Mouse (Mus musculus) left cerebral cortex, postnatal 4 days (tissue): ENCODE data around the gene BC030867. TPM values are rescaled to one million over a fixed set of nuclear protein-coding genes. Genes with fewer than 3 reads are reported as not detected.
"Not testable (repeated sequence)": the region's sequence is repeated elsewhere in the genome, so short reads cannot be mapped to it uniquely, and the experiment has no call there.

ENCODE experiments used
- DNase-seq: peaks from one replicate; pipeline ENCODE4 v3.0.0-alpha.2; 2022
- intact Hi-C: fragments of 180-260 bp; cut with DNase I; formaldehyde crosslinking; loops from one replicate; pipeline ENCODE4 v1.15.1; 2025
- total RNA-seq, 2 experiments: library from RNA; stranded (reverse); gene quantifications; 2 replicates each; pipeline ENCODE4 v1.2.3; 2021

BC030867 gene
- total RNA-seq, 2 experiments from 2014 or later: 1.4 to 1.6 TPM

DNA sequence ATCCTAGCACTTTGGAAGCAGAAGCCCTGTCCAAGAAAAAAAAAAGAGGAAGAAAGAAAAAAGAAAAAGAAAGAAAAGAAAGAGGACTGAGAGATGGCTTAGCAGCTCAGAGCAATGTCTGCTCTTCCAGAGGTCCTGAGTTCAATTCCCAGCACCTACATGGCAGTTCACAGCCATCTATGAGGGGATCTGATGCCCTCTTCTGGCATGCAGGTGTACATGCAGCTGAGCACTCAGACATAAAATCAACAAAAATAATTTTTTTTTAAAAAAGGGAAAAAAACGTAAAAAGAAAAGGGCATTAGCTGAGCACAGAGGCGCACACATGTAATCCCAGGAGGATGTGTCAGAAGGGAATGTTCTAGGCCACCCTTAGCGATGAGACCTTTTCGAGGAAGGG is 1.8 kb upstream of the BC030867 start:
- no peak for DNase-seq
- intact Hi-C loops: no loop called here

DNA sequence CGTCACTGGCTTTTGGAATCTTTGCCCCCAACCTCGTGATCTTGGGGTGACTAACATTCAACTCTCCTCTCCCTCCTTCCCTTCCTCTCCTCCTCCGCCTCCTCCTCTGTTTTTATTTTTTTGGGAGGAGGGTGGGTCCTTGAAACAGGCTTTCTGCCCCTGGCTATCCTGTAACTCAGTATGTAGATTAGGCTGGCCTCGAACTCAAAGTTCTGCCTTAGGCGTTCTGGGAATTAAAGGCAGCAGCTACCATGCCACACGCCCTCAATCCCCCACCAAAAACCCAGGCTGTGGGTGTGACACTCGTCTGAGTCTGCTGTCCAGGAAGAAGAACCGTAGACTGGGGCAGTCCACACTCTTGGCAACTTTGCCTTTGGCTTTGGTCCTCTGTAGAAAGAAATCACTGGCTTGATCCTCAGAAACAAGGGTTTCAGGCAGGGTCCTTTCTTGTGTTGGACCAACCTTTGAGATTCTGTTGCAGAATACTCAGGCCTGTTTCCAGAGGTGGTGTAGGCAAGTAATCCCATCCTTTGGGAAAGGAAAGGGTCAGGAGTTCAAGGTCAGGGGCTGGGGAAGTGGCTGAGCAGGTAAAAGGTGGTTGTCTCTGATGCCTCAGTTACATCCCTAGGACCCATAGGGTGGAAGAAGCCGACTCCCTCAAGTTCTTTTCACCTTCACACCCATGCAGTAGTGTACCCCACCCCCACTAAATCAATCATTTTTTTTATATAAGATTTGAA is 839 bp downstream of the BC030867 start:
- DNase-seq: no peak
- intact Hi-C loops: no loop called here

DNA sequence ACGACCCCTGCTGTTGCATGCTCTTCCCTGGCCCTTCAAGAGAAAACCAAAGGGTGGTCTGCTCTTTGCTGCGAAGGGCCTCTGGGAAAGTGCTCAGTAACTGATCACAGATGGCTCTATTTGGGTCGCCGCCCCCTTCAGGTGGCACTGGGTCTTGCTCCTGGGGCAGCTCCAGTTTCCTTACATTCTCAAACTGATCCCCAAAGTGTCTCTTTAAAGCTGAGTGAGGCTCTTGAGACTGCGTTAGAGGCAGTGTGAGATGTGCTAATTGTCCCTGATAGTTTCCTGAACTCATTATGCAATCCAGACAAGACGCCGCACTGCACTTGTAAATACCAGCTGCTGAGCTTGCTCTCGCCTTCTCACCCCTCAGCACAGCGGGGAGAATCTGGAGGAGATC is 8.8 kb downstream of the BC030867 start:
- intact Hi-C loops: no loop called here
- peak; percentile 35 for DNase-seq

DNA sequence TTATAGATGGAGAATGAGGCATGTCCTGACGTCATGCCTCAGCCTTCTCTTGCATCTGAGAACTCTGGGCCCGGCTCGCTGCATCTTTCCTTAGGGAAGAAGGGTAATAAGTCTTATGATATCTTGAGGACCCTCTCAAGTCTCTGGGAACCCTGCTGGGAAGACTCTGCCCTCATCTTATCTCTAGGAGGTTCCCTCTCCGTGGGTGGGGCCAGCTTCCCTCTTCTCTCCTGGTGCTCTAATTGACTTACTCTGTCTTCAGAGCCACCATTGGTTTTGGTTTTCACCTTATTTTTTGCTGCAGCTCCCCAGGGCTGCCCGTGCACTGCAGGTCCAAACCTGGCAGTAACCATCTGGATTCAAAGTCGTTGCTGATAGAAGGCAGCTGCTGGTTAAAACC is 9.4 kb downstream of the BC030867 start:
- no peak for DNase-seq
- intact Hi-C loops: no loop called here

DNA sequence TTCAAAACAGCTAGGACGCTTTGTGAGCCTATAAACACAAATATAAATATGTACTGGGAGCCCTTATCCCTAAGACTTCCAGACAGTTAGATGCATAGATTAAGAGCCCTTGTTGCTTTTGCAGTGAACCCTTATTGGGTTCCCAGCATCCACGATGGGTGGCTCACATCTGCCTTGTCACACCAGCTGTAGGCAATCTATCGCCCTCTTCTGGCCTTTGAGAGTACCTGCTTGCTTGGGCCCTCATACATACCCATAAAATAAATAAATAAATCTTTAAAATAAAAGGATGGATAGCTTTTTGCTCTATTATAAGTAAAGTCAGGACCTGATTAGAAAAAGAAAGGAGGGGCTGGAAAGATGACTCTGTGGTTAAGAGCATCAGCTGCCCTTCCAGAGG is 9.8 kb downstream of the BC030867 start:
- intact Hi-C loops: no loop called here
- no peak for DNase-seq

DNA sequence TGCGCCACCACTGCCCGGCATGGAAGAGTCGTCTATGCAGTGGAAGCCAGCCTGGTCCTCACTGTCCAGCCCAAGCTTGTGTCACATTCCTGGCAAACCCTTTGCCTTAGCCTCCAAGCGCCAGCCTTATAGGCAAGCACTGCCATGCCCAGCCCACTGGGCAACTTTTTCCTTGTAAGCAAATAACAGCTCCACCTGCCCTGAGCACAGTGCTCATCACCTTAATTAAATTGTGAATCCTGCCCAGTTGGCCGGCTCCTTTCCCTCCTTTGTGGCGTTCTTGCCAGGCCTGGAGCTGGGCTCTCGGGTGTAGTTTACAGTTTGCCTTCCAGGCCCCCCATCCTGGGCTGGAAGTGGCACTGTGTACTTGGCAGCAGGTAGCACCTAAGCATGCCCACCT is 14.5 kb downstream of the BC030867 start:
- DNase-seq: no peak
- intact Hi-C loops: no loop called here

DNA sequence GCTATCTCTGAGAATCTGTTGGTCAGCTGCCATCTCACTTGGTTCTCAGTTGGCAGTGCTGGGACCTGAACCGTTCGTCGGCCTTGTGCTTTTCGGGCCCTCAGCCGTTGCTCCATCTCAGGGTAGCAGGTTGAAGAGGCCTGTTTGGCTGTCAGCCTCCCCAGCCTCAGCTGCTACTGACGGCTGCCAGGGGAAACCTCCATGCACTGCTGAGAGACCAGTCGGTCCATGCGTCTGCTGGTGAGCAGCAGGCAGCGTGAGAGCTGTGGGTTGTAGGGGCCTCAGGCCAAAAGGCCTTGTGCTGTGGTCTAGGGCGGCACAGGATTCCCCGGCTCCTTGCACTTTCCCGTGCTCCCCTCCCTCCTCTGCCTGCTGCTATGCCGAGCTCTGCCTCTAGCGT is 17.1 kb downstream of the BC030867 start:
- DNase-seq: peak; percentile 84
- intact Hi-C loops: no loop called here

DNA sequence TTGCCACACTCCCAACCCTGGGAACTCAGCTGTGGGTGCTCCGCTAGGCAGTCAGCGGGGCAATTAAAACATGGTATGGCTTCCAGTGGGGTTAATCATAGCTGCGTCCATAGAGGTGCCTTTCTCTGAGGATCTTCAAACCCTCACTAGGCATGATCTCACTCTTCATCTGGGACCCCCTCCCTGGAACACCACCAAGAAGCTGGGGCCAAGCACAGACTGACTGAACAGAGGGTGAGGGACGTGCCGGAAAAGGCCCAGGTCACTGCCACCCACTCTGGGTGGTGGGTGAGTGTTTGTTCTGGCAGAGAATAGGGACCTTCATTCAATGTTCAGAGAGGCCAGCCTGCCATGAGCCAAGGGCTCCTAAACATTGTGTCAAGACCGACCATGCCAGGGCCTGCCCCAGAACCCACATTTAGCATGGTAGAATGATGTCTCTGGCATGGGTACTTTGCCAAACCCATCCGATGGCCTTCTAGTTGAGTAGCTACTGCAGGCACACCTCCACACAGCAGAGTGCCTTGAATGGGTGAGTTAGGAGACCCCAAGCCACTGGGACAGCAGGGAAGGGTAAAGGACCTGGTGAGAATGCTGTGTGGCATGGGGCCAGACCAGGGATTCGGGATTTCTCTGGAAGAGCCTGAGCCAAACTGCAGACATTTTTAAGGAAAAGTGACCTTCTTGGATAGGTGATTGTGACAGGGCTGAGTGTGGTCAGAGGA is 18.1 kb downstream of the BC030867 start:
- intact Hi-C loops: no loop called here
- DNase-seq: no peak

DNA sequence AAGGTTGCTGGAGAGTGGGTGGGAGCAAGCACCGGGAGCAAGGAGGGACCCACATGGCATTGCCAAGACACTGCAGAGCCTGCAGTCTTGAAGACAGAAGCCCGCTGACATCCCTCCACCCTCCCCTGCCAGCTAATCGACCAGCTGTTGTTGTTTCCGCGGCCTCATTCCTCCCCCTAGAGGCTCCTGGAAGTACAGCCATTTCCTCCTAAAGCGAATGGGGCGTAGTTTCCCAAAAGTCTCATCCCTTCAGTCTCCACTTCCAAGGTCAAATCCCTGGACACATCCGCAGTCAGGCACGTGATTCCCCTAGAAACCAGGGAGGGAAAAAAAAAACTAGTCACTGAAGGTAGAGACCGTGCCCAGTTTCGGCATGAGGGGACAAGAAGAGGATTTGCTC is 18.8 kb downstream of the BC030867 start:
- DNase-seq: peak; percentile 85
- intact Hi-C loops: no loop called here

DNA sequence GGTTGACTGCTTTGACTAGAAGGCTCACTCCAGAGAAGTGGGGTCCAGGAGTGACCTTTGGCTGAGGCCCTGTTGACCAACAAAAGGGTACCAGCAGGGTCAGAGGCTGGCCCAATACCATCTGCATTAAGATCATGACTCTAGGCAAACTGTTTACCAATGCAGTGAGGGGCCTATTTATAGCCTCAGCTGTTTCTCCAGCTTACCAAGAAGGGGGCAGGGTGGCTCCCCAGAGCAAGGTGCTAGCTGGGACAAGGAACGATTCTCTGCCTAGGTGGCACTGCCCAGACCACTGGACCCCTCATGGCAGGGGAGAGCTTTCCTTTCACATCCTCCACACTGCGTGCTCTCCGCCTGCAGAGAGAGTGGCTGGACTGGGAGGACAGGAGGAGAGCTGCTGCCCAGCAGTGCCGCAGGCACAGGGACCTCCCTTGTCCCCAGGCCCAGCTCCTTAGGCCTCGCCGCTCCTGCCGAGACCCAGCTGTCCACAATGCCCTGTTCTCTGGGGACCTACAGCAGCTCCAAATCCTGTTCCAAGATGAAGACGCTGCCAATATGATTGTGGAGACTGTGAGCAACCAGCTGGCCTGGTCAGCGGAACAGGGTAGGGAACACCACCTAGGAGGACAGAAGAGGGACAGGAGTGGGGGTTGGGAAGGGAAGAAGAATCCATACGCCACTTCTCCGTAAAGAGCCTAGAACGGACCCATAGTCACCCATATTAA is 20.0 kb downstream of the BC030867 start, which contains the start of gene Asb16:
Gene Asb16, plus strand, starts transcription at position 224 of the 725 bp plus-strand sequence.
- intact Hi-C loops: no loop called here
- DNase-seq: no peak

DNA sequence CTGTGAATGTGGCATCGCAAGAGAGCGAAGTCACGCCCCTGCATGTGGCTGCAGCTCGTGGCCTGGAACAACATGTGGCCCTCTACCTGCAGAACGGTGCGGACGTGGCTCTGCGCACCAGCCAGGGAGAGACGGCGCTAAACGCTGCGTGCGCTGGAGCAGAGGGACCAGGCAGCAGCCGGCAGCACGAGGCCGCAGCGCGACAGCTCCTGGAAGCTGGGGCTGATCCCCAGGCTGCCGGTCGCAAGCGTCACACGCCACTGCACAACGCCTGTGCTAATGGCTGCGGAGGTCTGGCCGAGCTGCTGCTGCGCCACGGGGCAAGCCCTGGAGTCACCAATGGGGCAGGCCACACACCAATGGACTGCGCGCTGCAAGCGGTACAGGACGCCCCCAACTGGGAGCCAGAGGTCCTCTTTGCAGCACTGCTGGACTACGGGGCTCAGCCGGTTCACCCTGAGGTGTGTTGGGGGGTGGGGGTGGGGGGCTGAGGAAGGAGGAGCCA is 27.8 kb downstream of the BC030867 start:
- DNase-seq: no peak
- intact Hi-C loops: no loop called here

DNA sequence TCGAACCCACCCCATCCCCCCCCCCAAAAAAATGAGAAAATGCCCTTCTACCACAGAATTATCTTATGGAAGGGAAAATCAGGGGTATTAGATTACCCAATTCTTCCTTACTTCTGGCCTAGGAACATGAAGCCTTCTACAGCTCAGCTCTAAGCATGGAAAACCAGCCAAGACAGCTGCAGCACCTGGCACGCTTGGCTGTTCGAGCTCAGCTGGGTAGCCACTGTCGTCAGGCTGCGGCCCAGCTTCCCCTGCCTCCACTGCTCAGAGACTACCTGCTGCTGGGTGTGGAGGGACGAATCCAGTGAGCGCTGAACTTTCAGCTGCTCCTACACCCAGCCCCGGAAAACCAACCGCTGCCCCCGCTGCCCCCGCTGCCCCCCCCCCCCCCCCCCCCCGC is 29.1 kb downstream of the BC030867 start:
- intact Hi-C loops: no loop called here
- DNase-seq: no peak

DNA sequence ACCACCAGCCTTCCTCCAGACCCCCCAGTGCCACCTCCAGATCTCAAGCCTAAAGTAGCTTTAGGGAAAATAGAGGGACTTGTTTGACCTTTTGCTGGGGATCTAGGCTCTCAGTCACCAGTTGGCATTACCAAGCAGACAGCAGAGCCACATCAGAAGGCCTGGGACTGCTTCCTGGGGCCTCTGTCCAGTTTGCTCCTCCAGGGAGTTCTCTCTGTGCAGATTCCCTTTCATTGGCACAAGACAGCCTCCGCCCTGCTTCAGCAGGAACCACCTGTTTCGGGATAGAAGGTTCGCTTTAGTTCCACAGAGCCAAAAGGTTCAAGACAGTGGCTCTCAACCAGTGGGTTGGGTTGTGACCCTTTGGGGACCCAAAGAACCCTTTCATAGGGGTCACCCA is 30.9 kb downstream of the BC030867 start:
- no peak for DNase-seq
- intact Hi-C loops: no loop called here

DNA sequence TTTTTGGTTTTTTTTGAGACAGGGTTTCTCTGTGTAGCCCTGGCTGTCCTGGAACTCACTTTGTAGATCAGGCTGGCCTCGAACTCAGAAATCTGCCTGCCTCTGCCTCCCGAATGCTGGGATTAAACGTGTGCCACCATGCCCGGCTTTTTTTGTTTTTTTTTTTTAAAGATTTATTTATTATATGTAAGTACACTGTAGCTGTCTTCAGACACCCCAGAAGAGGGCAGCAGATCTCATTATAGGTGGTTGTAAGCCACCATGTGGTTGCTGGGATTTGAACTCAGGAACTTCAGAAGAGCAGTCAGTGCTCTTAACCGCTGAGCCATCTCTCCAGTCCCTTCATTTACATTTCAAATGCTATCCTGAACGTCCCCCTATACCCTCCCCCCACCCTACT is 31.6 kb downstream of the BC030867 start:
- intact Hi-C loops, DNase-seq: not testable (repeated sequence)

DNA sequence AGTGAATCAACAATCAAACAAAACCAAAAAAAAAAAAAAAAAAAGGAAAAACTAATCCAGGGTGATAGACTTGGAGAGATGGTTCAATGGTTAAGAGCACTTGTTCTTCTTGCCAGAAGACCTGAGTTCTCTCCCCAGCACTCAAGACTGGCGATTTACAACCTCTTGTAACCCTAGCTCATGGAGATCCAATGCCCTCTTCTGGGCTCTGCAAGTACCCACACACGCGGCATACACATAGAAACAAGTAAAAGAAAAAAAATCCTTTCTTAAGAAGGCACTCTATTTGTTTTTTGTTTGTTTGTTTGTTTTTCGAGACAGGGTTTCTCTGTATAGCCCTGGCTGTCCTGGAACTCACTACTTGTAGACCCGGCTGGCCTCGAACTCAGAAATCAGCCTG is 35.2 kb downstream of the BC030867 start:
- intact Hi-C loops: no loop called here
- no peak for DNase-seq

DNA sequence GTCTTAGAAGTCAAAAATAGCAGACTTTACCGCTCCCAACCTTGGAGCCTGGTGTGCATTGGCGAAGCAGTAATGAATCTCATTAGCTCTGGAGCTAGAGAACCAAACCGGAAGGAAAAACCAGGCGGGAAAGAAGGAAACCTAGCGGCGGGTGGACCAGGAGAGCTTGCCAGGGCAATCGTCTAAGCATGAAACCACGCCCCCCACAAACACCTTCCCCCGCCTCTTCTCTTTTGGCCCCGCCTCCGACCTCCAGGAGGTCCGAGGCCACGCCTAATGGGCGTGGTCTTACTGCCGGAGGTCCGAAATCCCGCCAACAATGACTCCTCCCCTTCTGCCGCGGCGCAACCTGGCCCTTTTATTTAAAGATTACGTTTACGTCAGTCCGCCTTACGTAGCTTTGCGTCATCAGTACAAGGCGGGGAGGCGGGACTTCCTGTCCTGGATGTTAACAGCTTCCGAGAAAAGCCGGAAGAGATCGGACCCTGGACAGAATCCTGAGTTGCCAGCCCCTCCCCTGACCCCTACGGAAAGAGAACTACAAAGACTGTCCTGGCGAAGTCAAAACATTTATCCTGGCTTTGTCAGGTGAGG is 35.9 kb downstream of the BC030867 start, which contains the start of gene Tmub2:
Gene Tmub2, plus strand, starts transcription at position 431 of the 594 bp plus-strand sequence.
- intact Hi-C loops: no loop called here
- DNase-seq: peak; percentile 96

DNA sequence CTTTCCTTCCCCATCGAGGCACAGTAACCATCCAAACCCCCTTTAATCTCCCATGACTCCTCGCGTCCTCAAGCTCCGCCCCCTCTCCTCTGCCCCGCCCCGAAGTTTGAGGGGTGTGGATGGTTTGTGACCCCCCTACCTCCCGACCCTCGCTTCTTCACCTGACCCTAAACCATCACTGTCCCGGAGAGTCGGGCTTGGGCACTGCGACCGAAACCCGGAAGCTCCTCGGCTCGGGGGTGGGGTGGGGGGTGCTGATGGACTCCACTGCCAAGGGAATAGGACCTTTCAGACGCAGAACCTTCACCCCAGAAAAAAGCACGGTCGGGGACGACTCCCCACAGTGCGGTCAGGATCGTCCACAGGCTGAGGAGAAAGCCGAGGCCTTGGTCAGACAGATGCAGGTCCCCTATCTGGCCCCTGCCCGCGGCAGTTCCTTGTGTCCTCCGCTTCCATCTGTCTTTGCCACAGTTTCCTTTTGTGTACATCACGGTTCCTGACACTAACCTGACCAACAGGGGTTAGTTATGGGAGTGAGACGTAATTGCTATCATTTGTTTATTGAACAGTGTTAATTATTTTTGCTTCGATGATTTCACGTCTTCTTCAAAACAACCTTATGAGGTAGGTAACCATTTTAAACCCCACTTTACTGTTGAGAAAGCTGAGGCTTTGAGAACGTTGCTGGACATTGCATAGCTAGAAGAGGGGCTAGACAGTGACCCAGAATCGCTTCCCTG is 36.6 kb downstream of the BC030867 start:
- intact Hi-C loops: no loop called here
- DNase-seq: peak; percentile 61

DNA sequence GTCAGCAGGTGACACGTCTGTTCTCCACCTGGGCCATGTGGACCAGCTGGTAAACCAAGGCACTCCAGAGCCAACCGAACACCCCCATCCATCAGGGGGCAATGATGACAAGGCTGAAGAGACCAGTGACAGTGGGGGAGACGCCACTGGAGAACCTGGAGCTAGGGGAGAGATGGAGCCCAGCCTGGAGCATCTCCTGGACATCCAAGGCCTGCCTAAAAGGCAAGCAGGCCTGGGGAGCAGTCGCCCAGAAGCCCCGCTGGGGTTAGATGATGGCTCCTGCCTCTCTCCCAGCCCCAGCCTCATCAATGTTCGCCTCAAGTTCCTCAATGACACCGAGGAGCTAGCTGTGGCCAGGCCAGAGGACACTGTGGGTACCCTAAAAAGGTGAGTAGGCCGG is 38.8 kb downstream of the BC030867 start:
- DNase-seq: no peak
- intact Hi-C loops: no loop called here

DNA sequence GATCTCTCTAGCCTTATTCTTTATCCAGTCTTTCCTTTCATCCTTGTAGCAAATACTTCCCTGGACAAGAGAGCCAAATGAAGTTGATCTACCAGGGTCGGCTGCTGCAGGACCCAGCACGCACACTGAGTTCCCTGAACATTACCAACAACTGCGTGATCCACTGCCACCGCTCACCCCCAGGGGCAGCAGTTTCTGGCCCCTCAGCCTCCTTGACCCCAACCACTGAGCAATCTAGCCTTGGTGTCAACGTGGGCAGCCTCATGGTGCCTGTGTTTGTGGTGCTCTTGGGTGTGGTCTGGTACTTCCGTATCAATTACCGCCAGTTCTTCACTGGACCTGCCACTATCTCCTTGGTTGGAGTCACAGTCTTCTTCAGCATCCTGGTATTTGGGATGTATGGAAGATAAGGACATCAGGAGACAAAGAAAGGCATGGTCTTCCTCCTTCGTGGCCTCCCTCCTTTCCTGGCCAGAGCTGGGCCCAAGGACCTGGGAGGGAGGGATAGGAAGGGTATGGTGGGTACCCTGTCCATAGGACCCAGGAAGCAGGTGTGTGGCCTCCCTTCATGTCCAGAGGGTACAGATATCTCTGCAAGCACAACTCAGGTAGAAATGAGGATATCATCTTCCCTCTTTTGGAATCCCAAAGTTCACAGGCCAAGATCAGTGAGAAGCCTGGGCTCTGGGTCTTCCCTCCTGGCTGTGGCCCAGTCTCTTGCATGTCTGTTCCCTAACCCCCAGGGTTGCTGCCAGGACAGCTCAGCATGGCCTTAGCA is 39.5 kb downstream of the BC030867 start:
- intact Hi-C loops: no loop called here
- no peak for DNase-seq

DNA sequence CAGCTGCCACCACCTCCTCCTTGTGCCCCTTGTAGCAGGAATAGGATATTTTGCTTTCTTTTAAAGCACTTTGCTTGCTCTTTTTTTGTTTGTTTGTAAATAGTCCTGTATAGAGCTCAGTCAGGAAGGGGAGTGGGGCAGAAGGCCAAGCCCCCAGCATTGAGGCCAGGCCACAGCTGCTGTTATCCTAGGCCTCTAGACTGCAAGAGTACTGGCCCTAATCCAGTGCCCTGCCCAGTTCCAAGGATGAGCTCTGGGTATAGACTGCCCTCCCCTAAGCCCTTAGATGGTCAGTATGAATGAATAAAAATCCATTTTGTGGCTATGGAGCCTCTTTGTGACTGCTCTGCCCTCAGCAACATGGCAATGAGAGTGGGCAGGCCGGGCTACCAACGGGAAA is 40.2 kb downstream of the BC030867 start:
- DNase-seq: peak; percentile 75
- intact Hi-C loops: no loop called here
